Mouse (Mus musculus) Patski (cell line): ENCODE data around the gene Ggta1. TPM values are rescaled to one million over a fixed set of nuclear protein-coding genes. Genes with fewer than 3 reads are reported as not detected.
"Not testable (repeated sequence)": the region's sequence is repeated elsewhere in the genome, so short reads cannot be mapped to it uniquely, and the experiment has no call there.

ENCODE experiments used
- ATAC-seq: fragments of 100-300 bp; one replicate; pipeline ENCODE4 v1.8.0; 2021
- CTCF ChIA-PET: fragments of 350-600 bp; sonication (Branson Sonifier 250); formaldehyde crosslinking; loops from one replicate; lab custom pipeline; 2022; ENCODE audit warnings: inconsistent platforms; lab: Charles Lee
- POLR2A ChIA-PET: fragments of 350-600 bp; sonication (Branson Sonifier 250); formaldehyde crosslinking; loops from one replicate; lab custom pipeline; 2022; ENCODE audit warnings: antibody characterized with exemption, inconsistent platforms; lab: Charles Lee
- DNase-seq: peaks from one replicate; pipeline ENCODE4 v3.0.0-alpha.2; 2011; ENCODE audit warnings: low read depth, low spot score
- H3K27me3 ChIP-seq: fragments of 371-371 bp; one replicate; pipeline ENCODE4 v1.5.1; 2021
- CTCF ChIP-seq: fragments of 100-300 bp; IDR thresholded peaks from one replicate; pipeline ENCODE4 v1.5.1; 2021
- in situ Hi-C: fragments of 300-500 bp; cut with MboI; formaldehyde crosslinking; loops from 3 replicates; pipeline ENCODE4 v1.11.1; 2018; ENCODE audit warnings: low pct_unique_long_range_greater_than_20kb, mixed read lengths
- polyA plus RNA-seq: library from polyadenylated mRNA; unstranded; gene quantifications from one replicate; pipeline ENCODE4 v1.2.3, GENCODE M21; 2021

Ggta1 gene
- polyA plus RNA-seq, 1 experiment from 2014 or later: 25.5 TPM

DNA sequence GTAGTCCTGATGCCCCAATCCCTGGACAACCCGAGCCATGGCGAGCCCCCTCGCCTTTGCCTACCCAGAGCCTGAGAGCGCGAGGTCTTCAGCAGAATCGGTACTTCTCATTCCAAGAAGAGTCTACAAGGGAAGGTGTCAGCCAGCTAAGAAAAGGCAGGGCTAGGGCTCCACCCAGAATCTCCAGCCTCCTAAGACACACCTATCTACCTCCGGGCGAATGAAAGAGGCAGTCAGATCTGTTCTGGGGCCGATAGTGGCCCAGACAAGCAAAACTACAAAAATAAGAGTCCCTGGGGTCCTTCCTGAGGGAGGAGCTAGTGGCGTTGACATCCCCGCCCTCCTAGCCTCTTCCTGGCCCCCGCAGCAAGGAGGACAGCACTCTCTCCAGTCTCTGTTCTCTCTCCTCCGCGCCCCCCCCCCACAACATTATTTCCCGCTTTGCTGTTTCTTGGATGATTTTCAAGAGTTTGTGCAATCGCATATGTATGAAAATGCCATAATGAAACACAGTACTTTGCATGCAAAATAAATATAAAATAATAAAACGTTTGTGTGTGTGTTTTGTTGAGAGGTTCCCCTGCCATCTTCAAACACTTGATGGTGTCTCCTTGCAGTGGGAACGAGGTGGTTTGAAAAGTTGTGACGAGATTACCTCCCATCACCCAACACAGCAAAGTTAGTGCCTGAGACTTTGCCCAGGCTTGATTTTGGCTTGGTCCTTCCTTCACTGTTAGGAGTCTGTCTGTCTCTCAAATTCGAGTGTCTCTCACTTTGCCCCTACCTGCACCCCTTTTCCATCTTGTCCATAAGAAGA lies 1.7 kb downstream of the Ggta1 start:
- H3K27me3 ChIP-seq: no peaks in the 10 kb centered on the region
- no peak for TF ChIP-seq CTCF
- DNase-seq (no peak), ATAC-seq (no peak)
- CTCF ChIA-PET: no interaction called here
- POLR2A ChIA-PET: no interaction called here
- in situ Hi-C loops: no loop called here

DNA sequence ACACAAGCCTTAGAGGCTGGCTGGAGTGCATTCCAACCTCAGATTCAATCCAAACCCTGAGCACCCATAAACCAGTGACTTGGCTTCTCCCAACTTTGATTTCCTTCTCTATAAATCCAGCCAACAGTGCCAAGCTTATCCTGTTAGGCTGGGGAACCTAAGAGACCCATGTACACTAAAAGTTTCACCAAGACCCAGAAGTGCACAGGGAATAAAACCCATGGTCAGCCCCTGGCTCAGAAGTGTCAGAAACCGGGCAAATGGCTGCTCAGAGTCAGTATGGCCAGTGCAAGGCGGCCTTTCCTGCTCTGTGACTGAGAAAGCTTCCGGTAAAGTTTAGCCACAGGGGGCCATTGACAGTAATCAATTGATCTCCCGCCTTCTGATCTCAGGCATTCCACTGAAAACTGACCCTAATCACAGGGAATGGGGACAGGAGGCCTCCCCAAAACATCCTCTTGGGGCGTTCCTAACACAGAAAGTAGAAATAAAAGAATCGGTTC lies 2.6 kb downstream of the Ggta1 start:
- in situ Hi-C loops: no loop called here
- TF ChIP-seq CTCF: no peak
- no peak for DNase-seq
- POLR2A ChIA-PET: no interaction called here
- ATAC-seq: no peak
- no peaks in the 10 kb centered on the region for H3K27me3 ChIP-seq
- CTCF ChIA-PET: no interaction called here

DNA sequence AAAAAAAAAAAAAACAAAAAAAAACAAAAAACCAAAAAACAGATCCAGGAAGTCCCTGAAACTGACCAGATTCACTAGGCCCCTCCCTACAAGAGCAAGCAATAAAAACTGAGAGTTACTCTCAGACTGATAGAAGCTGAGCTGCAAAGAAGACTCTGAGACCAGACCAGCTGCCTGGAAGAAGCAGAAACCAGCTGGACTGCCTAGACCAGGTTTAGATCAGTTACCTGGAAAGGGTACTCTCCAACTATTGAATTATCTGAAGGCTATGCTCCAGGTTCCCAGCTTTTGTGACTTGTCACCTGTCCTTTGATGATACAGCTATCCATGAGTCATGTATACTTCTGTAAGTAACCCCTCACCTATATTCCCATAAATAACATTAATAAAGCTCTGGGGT lies 3.7 kb downstream of the Ggta1 start:
- POLR2A ChIA-PET: interaction anchor here (0.6 to 0.9 kb wide), 2 partner anchors 17 to 1189 kb away, joined by 3 to 5 read pairs; no protein-coding TSS in a partner anchor
- H3K27me3 ChIP-seq: no peaks in the 10 kb centered on the region
- no peak for ATAC-seq

DNA sequence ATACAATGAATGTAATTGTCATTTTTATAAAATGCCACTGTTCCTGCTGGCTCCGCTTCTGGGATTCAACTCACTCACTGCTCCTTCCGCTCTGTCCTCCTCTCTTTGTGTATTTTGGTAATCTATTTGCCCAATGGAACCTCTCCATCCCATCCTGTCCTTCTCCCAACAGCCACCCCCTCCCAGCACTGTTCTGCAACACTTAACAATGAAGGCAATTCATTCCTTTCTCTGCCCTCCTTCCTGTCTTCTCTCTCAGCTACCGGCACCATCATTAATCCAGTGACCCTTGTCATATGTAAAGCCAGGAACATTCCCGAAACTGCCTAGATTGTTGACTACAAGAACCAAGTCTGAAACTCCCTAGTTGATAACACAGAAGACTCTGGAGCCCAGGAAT lies 4.6 kb downstream of the Ggta1 start:
- no peak for TF ChIP-seq CTCF
- CTCF ChIA-PET: interaction anchor here (1.3 to 1.7 kb wide), 2 partner anchors 9 to 53 kb away, joined by 3 to 4 read pairs; no protein-coding TSS in a partner anchor
- no peak for DNase-seq
- POLR2A ChIA-PET: interaction anchor here (0.6 kb wide), 1 partner anchor 1188 kb away, joined by 5 read pairs; no protein-coding TSS in a partner anchor
- no peaks in the 10 kb centered on the region for H3K27me3 ChIP-seq
- ATAC-seq: no peak
- in situ Hi-C loops: no loop called here

More for the DNA sequence above, 3.7 kb downstream of the Ggta1 start:
- no peak for TF ChIP-seq CTCF
- DNase-seq: no peak
- in situ Hi-C loops: no loop called here
- CTCF ChIA-PET: interaction anchor here (1.7 kb wide), 1 partner anchor 10 kb away, joined by 4 read pairs; no protein-coding TSS in a partner anchor

DNA sequence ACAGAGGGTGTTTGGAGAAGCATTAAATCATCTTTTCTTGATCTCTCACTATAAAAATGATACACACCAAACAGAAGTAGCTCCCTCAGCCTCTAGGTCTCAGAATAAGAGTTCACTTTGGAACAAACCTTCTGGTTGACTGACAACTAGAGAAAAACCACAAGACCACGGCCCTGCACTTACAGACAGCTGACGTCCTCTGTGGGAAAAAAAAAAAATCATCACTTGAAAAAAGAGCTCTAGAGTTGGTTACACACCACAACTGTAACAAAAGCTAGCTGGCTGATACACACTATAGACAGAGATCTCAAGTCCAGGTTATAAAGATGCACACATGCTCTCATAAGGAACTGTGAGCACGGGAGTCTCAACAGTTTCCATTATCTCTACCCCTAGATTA lies 9.3 kb downstream of the Ggta1 start:
- in situ Hi-C loops: no loop called here
- CTCF ChIA-PET: interaction anchor here (1.0 to 1.5 kb wide), 2 partner anchors 8 to 12 kb away, joined by 3 read pairs; no protein-coding TSS in a partner anchor
- ATAC-seq: no peak
- DNase-seq: no peak
- no peak for TF ChIP-seq CTCF
- H3K27me3 ChIP-seq: no peaks in the 10 kb centered on the region
- POLR2A ChIA-PET: interaction anchor here (0.7 kb wide), 1 partner anchor 48 kb away, joined by 3 read pairs; no protein-coding TSS in a partner anchor

DNA sequence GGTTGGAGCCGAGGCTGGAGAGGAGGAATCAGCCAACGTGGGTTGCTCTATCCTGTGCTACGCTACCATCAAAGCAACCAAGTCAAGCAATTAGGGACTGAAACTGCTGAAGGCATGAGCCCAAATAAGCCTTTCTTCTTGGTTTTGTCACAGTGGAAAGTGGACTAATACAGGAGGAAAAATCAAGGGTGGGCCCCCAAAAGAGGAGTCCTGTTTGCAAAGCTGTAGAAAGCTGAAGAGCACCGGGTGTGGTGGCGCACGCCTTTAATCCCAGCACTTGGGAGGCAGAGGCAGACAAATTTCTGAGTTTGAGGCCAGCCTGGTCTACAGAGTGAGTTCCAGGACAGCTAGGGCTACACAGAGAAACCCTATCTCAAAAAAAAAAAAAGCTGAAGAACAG lies 10.3 kb downstream of the Ggta1 start:
- in situ Hi-C loops, POLR2A ChIA-PET, CTCF ChIA-PET: not testable (repeated sequence)

DNA sequence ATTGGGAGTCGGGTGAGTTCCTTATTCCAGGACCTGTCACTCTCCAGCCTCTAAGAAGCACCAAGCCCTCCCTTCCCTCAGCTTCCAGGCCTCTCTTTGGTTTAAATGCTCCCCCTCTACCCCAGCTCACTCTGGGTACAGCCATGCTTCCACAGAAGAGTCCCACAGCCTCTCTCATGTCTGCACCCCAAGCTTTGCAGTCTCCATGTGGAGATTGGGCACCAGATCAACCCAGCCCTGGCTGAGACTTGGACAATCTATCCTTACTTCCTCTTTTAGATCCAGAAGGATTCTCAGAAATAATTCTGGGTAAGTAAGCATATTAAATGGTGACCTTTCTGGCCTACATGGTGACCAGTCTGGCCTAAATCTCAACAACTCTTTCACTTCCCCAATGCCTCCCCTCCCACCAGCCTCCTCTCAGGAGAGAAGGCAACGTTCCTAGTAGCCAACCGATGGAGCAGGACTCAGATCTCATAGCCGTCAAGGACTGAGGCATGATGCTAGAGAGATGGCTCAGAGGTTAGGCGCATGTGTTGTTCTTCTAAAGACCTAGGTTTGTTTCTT lies 11.5 kb downstream of the Ggta1 start:
- TF ChIP-seq CTCF: no peak
- in situ Hi-C loops: no loop called here
- no peak for ATAC-seq
- DNase-seq: no peak
- ChIA-PET POLR2A (no interaction called here), CTCF (no interaction called here)
- no peaks in the 10 kb centered on the region for H3K27me3 ChIP-seq

More for the DNA sequence above, 10.3 kb downstream of the Ggta1 start:
- not testable (repeated sequence) for H3K27me3 ChIP-seq, DNase-seq, ATAC-seq

DNA sequence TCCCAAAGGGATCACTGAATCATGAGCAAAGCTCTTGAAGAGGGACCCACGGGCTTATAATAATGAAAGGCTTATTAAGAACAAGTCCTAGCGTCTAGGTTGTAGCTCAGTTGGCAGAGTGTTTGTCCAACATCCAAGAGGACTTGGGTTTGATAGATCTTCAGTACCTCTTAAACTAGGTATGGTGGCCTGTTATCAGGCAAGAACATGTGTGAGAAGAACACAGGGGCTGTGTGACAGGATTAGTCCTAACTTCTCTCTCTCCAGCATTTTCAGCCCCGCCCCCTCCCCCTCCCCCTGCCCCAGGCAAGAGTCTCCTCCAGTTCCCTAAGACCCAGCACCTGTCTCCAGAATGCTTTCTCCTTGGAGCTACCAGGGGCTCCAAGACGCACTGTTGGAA lies 12.2 kb downstream of the Ggta1 start:
- in situ Hi-C loops: no loop called here
- POLR2A ChIA-PET: no interaction called here
- no peak for TF ChIP-seq CTCF
- CTCF ChIA-PET: interaction anchor here (0.9 kb wide), 1 partner anchor 11 kb away, joined by 3 read pairs; no protein-coding TSS in a partner anchor
- H3K27me3 ChIP-seq: no peaks in the 10 kb centered on the region
- no peak for ATAC-seq
- no peak for DNase-seq

DNA sequence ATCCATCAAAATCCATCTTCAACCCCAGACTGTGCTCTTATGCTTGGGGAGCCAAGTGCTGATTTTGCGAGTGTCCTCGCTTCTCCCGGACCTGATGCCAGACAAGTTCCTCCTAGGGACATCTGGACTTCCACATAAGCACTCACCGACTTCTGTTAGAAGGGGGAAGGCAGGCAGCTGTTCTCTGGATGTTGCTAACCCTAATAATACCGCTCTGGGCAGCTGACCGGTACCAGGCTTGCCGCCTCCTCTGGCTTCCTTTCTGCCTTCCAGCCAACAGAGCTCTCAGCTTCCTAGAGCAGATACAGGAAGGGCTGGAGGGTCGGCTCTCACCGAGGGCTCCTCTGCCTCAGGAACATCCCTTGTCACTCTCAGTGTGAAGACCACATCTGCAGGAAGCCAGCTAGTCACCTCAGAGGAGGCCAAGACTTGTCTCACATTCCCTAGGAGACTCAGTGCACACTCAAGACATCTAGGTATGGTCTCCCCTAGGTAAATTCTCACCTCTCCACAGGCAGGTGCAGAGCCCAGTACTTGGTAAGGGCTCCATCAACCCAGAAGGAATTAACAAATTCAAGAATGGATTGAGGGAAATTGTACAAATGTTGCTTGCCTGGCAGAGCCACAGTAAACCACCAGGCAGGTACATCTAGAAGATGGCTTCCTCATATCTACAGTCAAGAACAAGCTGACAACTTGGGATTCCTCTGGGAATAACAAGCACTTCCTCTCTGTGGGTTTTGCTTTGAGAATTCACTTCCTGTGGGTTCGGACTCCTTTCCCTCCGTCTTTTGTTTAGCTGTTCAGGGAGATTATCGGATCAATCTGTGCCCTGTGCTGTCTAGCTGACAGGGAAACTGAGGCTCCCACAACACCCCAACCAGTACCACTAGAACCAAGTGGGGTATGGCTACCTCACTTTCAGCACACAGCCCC lies 13.1 kb downstream of the Ggta1 start:
- TF ChIP-seq CTCF: no peak
- ATAC-seq: no peak
- no peak for DNase-seq
- in situ Hi-C loops: no loop called here
- no peaks in the 10 kb centered on the region for H3K27me3 ChIP-seq
- POLR2A ChIA-PET: interaction anchor here (1.4 kb wide), 1 partner anchor 10 kb away, joined by 3 read pairs; no protein-coding TSS in a partner anchor
- CTCF ChIA-PET: interaction anchor here (0.9 to 1.3 kb wide), 2 partner anchors 9 to 10 kb away, joined by 3 to 4 read pairs; no protein-coding TSS in a partner anchor
